Mouse (Mus musculus): ENCODE data around the gene Ptprb. TPM values are rescaled to one million over a fixed set of nuclear protein-coding genes. Genes with fewer than 3 reads are reported as not detected.

Gene Ptprb
- polyA plus RNA-seq, 1 experiment from 2014 or later, result 5.5 TPM

DNA sequence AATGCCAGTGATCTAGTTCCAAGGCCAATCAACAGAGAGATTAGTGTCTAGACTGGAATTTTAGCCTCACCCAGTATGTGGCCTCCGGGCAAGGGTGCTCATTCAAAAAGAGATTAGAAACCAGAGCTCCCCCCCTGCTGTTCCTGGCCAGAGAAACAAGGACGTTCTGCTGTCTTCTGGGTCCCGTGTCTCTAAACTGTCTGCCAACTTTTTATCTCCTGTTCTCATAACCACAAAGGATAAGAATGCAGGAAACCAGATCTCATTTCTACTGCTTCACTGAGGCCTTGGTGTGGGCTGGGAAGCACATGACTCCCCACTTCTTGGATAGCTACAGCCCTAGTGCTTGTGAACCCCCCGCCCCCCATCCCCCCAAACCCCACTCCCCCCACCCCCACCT is 119.3 kb downstream of the Ptprb start:
- H3K4me3 ChIP-seq (replicated peaks; ENCODE audit: low read depth, low read length), result no peak overlapping the region
- DNase-seq (ENCODE audit: low spot score), result no peak
- H3K9ac ChIP-seq (ENCODE audit: low read depth, low read length), result no peak overlapping the region
- WGBS, result 60% methylated on average over 4 of the region's 4 CpGs
- H3K27me3 ChIP-seq (ENCODE audit: insufficient read depth, low read length), result no peaks in the 10 kb centered on the region
- H3K4me2 ChIP-seq (ENCODE audit: low read length), result no peak overlapping the region
- no peak overlapping the region for H3K27ac ChIP-seq
- H3K4me1 ChIP-seq (replicated peaks; ENCODE audit: insufficient read depth, low read length), result 0 out of 2 replicates have a peak, but pooled peaks cover 6% of the 10 kb centered on the region
- H3K36me3 ChIP-seq (ENCODE audit: insufficient read depth, low read length), result no peaks in the 10 kb centered on the region
- no peak for ATAC-seq (replicated peaks; ENCODE audit: low FRiP score, low read depth)
- no peaks in the 10 kb centered on the region for H3K9me3 ChIP-seq (replicated peaks; ENCODE audit: low read length)
- TF ChIP-seq CTCF (IDR thresholded peaks at IDR 0.05; ENCODE audit: low read depth), result no peak

DNA sequence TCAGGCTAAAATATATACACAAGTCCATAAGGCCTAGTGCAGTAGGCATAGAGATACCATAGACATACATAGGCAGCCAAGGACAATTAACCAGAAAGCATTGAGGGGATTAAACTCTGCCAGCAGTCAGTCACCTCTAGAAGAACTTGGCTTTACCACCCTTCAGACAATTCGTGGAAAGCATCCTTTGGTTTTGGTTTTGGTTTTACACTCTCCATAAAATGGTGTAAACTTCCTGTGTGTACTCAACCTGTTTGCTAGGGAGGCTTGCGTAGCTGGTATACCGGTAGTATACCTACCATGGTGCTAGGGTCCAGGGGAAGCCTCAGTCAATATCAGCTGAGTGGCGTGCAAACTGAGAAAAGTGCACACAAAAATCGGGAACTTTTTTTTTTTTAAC is 121.0 kb downstream of the Ptprb start:
- TF ChIP-seq CTCF (IDR thresholded peaks at IDR 0.05; ENCODE audit: low read depth), result no peak
- Histone ChIP-seq H3K4me2 (ENCODE audit: low read length) (no peak overlapping the region), H3K27me3 (ENCODE audit: insufficient read depth, low read length) (no peaks in the 10 kb centered on the region), H3K4me3 (replicated peaks; ENCODE audit: low read depth, low read length) (no peak overlapping the region), H3K4me1 (replicated peaks; ENCODE audit: insufficient read depth, low read length) (0 out of 2 replicates have a peak, but pooled peaks cover 6% of the 10 kb centered on the region), H3K9ac (ENCODE audit: low read depth, low read length) (no peak overlapping the region), H3K9me3 (replicated peaks; ENCODE audit: low read length) (no peaks in the 10 kb centered on the region), H3K36me3 (ENCODE audit: insufficient read depth, low read length) (no peaks in the 10 kb centered on the region), H3K27ac (no peak overlapping the region)
- no peak for DNase-seq (ENCODE audit: low spot score)
- whole genome bisulfite sequencing, result 76% methylated on average over 5 of the region's 5 CpGs
- ATAC-seq (replicated peaks; ENCODE audit: low FRiP score, low read depth), result no peak

DNA sequence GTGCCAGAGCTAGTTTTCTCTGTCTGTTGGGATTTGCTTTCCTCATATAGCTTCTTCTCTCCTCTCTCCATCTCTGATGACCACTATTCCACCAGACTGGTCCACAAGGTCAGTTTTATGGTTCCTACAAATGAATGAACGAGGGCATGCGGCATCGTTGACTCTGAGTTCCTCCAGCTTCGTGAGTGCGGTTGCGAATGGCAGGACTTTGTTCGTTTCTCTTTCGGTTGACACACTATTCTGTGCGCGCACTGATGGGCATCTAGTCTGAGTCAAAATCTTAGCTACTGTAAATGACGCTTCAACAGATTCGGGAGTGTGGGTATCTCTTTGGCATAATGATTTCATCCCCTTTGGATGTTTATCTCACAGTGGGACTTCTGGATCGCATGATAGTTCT is 121.6 kb downstream of the Ptprb start:
- no peak overlapping the region for H3K27ac ChIP-seq
- no peak overlapping the region for H3K9ac ChIP-seq (ENCODE audit: low read depth, low read length)
- H3K27me3 ChIP-seq (ENCODE audit: insufficient read depth, low read length), result no peaks in the 10 kb centered on the region
- H3K36me3 ChIP-seq (ENCODE audit: insufficient read depth, low read length), result no peaks in the 10 kb centered on the region
- H3K4me1 ChIP-seq (replicated peaks; ENCODE audit: insufficient read depth, low read length), result 0 out of 2 replicates have a peak, but pooled peaks cover 6% of the 10 kb centered on the region
- no peak for DNase-seq (ENCODE audit: low spot score)
- no peak overlapping the region for H3K4me3 ChIP-seq (replicated peaks; ENCODE audit: low read depth, low read length)
- no peak for TF ChIP-seq CTCF (IDR thresholded peaks at IDR 0.05; ENCODE audit: low read depth)
- WGBS, result 73% methylated on average over 13 of the region's 13 CpGs
- H3K4me2 ChIP-seq (ENCODE audit: low read length), result no peak overlapping the region
- H3K9me3 ChIP-seq (replicated peaks; ENCODE audit: low read length), result no peaks in the 10 kb centered on the region
- no peak for ATAC-seq (replicated peaks; ENCODE audit: low FRiP score, low read depth)

DNA sequence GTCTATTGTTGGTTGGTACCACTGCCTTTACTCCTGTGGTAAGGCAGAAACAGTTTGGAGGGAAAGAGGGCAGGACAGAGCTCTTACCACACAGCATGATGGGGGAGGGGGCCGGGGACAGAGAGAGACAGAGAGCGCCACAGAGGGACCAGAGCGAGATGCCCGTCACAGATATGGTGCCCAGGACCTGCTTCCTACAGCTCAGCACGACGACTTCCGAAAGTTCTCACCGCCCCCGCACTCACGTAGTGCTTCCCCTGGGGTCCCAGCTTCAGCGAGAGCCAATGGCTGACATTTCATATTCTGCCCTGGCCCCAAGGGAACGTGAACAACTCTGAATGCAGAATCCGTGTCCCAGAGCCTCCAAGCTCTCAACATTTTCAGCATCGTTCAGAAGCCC is 122.2 kb downstream of the Ptprb start:
- Histone ChIP-seq H3K9ac (ENCODE audit: low read depth, low read length) (0 out of 2 replicates have a peak overlapping the region, but pooled peaks have one; percentile 1), H3K27ac (no peak overlapping the region), H3K27me3 (ENCODE audit: insufficient read depth, low read length) (no peaks in the 10 kb centered on the region), H3K36me3 (ENCODE audit: insufficient read depth, low read length) (no peaks in the 10 kb centered on the region), H3K4me1 (replicated peaks; ENCODE audit: insufficient read depth, low read length) (0 out of 2 replicates have a peak, but pooled peaks cover 6% of the 10 kb centered on the region), H3K9me3 (replicated peaks; ENCODE audit: low read length) (no peaks in the 10 kb centered on the region), H3K4me3 (replicated peaks; ENCODE audit: low read depth, low read length) (peak overlapping the region; percentile 12; the same call in 1 of the 2 replicates), H3K4me2 (ENCODE audit: low read length) (peak overlapping the region; percentile 54)
- TF ChIP-seq CTCF (IDR thresholded peaks at IDR 0.05; ENCODE audit: low read depth), result no peak
- ATAC-seq (replicated peaks; ENCODE audit: low FRiP score, low read depth) (0 out of 2 replicates have a peak, but pooled peaks have one; percentile 17), DNase-seq (ENCODE audit: low spot score) (no peak)
- WGBS, result 14% methylated on average over 14 of the region's 14 CpGs

DNA sequence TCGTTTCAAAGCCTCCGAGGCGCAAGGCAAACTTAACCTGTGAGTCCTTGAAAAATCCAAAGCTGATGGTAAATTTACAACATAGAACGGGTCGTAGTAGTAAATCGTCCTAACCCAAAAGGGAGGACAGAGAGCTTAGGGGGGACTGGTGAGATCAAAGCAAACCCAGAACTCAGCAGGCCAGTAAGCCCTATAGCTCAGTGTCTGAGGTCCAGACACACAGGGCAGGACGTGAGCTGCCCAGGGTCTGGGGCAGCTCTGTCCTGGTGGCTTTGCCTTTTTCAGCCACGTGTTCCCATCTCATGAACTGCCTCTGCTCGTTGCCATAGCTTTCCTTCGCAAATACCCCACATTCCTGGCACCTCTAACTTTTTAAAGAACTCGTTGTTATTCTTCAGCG is 122.7 kb downstream of the Ptprb start:
- Histone ChIP-seq H3K4me1 (replicated peaks; ENCODE audit: insufficient read depth, low read length) (0 out of 2 replicates have a peak, but pooled peaks cover 6% of the 10 kb centered on the region), H3K27me3 (ENCODE audit: insufficient read depth, low read length) (no peaks in the 10 kb centered on the region), H3K9ac (ENCODE audit: low read depth, low read length) (0 out of 2 replicates have a peak overlapping the region, but pooled peaks have one; percentile 1), H3K27ac (no peak overlapping the region), H3K4me3 (replicated peaks; ENCODE audit: low read depth, low read length) (peak overlapping the region; percentile 12; the same call in 1 of the 2 replicates), H3K9me3 (replicated peaks; ENCODE audit: low read length) (no peaks in the 10 kb centered on the region), H3K4me2 (ENCODE audit: low read length) (peak overlapping the region; percentile 54), H3K36me3 (ENCODE audit: insufficient read depth, low read length) (no peaks in the 10 kb centered on the region)
- WGBS, result 22% methylated on average over 12 of the region's 12 CpGs
- 0 out of 2 replicates have a peak, but pooled peaks have one; percentile 40 for ATAC-seq (replicated peaks; ENCODE audit: low FRiP score, low read depth)
- DNase-seq (ENCODE audit: low spot score), result peak; percentile 38
- no peak for TF ChIP-seq CTCF (IDR thresholded peaks at IDR 0.05; ENCODE audit: low read depth)

DNA sequence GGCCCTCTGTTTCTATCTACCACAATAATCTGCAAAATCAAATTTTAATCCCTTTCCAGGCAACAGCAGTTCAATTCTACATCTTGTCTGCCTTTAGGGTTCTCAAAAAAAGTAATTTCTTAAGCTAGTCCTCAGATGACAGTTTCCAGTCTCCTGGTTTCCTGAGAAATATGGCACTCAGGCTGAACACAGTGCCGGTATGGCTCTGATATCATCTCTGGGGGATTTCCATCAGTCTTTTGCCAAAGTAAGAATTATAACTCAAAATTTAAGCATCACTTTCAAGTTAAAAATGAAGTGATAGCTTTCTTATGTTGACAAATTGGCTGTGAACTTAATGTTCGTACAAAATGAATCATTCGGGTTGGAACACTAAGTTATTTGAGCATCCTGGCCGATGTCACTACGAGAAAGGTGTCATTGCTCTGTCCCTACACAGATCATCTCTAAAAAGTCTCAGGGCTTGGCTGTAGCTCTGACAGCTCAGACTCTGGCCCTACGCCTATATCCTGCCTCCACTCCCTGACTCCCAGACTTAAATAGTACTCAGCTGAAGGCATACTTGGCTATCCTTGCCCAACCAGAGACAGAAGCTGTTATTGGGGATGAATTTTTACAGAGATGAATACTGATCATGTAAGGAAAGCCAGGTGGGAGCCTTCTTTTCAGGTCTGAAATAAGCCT is 127.6 kb downstream of the Ptprb start:
- no peak for DNase-seq (ENCODE audit: low spot score)
- no peaks in the 10 kb centered on the region for H3K27me3 ChIP-seq (ENCODE audit: insufficient read depth, low read length)
- ATAC-seq (replicated peaks; ENCODE audit: low FRiP score, low read depth), result no peak
- 76% methylated on average over 6 of the region's 6 CpGs for whole genome bisulfite sequencing
- no peaks in the 10 kb centered on the region for H3K9me3 ChIP-seq (replicated peaks; ENCODE audit: low read length)
- no peak overlapping the region for H3K4me3 ChIP-seq (replicated peaks; ENCODE audit: low read depth, low read length)
- H3K4me1 ChIP-seq (replicated peaks; ENCODE audit: insufficient read depth, low read length), result 0 out of 2 replicates have a peak, but pooled peaks cover 1% of the 10 kb centered on the region
- H3K36me3 ChIP-seq (ENCODE audit: insufficient read depth, low read length), result no peaks in the 10 kb centered on the region
- no peak overlapping the region for H3K4me2 ChIP-seq (ENCODE audit: low read length)
- H3K27ac ChIP-seq, result no peak overlapping the region
- H3K9ac ChIP-seq (ENCODE audit: low read depth, low read length), result no peak overlapping the region
- no peak for TF ChIP-seq CTCF (IDR thresholded peaks at IDR 0.05; ENCODE audit: low read depth)

Measured in kidney, postnatal 0 days (tissue).